Mouse (Mus musculus) layer of hippocampus, adult 9-11 months (tissue): ENCODE results near the gene Ppp1r12c.

Experiments used
- DNase-seq: peaks from one replicate; pipeline ENCODE4 v3.0.0; 2022

Ppp1r12c gene

GRCm38 (mm10) chr7:4482281-4482680, 19.2 kb downstream of the Ppp1r12c start:
- no peak for DNase-seq

GRCm38 (mm10) chr7:4479674-4480073, 21.8 kb downstream of the Ppp1r12c start:
- no peak for DNase-seq

- DNase-seq = no peak
Observed at GRCm38 (mm10) chr7:4478796-4479291, 22.6 kb downstream of the Ppp1r12c start.

GRCm38 (mm10) chr7:4478021-4478795, 23.3 kb downstream of the Ppp1r12c start:
- DNase-seq = peak; percentile 68

GRCm38 (mm10) chr7:4473940-4474339, 27.5 kb downstream of the Ppp1r12c start:
- no peak for DNase-seq

- DNase-seq = peak; percentile 80
Observed at GRCm38 (mm10) chr7:4471179-4471555, 30.3 kb downstream of the Ppp1r12c start.

GRCm38 (mm10) chr7:4470275-4471178, 31.0 kb downstream of the Ppp1r12c start:
- peak; percentile 64 for DNase-seq

GRCm38 (mm10) chr7:4467801-4468200, 33.7 kb downstream of the Ppp1r12c start:
- DNase-seq = no peak

GRCm38 (mm10) chr7:4464194-4464824, 37.2 kb downstream of the Ppp1r12c start:
- DNase-seq = no peak

GRCm38 (mm10) chr7:4460576-4461434, 40.7 kb downstream of the Ppp1r12c start, which contains the start of gene Eps8l1:
Gene Eps8l1 (plus strand): TSS chr7:4460674.
- DNase-seq = no peak

- no peak for DNase-seq
Observed at GRCm38 (mm10) chr7:4452644-4453043, 48.8 kb downstream of the Ppp1r12c start.

GRCm38 (mm10) chr7:4449211-4449610, 52.3 kb downstream of the Ppp1r12c start:
- DNase-seq = no peak

GRCm38 (mm10) chr7:4448439-4448838, 53.0 kb downstream of the Ppp1r12c start:
- DNase-seq = no peak

- no peak for DNase-seq
Observed at GRCm38 (mm10) chr7:4447138-4447537, 54.3 kb downstream of the Ppp1r12c start.

GRCm38 (mm10) chr7:4445216-4445791, 56.2 kb downstream of the Ppp1r12c start, which contains the start of gene Rdh13:
Gene Rdh13 (minus strand): TSS chr7:4445649.
- peak; percentile 92 for DNase-seq

- DNase-seq = no peak
Observed at GRCm38 (mm10) chr7:4440549-4440948, 60.9 kb downstream of the Ppp1r12c start.

- no peak for DNase-seq
Observed at GRCm38 (mm10) chr7:4437721-4438120, 63.8 kb downstream of the Ppp1r12c start.

- DNase-seq = no peak
Observed at GRCm38 (mm10) chr7:4432026-4432425, 69.5 kb downstream of the Ppp1r12c start.

- peak; percentile 48 for DNase-seq
Observed at GRCm38 (mm10) chr7:4431548-4431947, 69.9 kb downstream of the Ppp1r12c start.
